7 mouse cellular contexts compared by ENCODE assay signal in genomic region chr8:103623781-103624434, GRCm38 (mm10).
DNase-seq lines count a peak whose midpoint lies in the region; ATAC-seq and TF ChIP-seq lines count a peak whose summit lies in the region.

No protein-coding gene starts in this region.

- no peak for TF ChIP-seq CTCF in brain, embryonic 14.5 days (IDR thresholded peaks at IDR 0.05; ENCODE audit: borderline replicate concordance, extremely low read depth, insufficient read depth, insufficient read length)

- TF ChIP-seq POLR2A in brain, embryonic 14.5 days (IDR thresholded peaks at IDR 0.05; ENCODE audit: borderline replicate concordance, extremely low read depth, insufficient read depth, insufficient read length, poor library complexity, severe bottlenecking): no peak

- no peaks in the 10 kb centered on the region for H3K27me3 ChIP-seq in hindbrain, embryonic 16.5 days (replicated peaks; ENCODE audit: control insufficient read depth, insufficient read depth, low read length)
- no peaks in the 10 kb centered on the region for H3K27me3 ChIP-seq in midbrain, embryonic 13.5 days

- DNase-seq in brain, embryonic 14.5 days (ENCODE audit: low read depth): peak; percentile 93
- peak; percentile 62 for DNase-seq in embryo, embryonic 11 days
- no peak for DNase-seq in thymus, postnatal 25 days
- DNase-seq in heart, adult 9 months (ENCODE audit: low spot score in 2 of 2): no peak
- no peak for DNase-seq in spleen, adult 12 weeks (ENCODE audit: low spot score)

- H3K9me3 ChIP-seq in hindbrain, embryonic 16.5 days (ENCODE audit: control insufficient read depth, low read length): no peaks in the 10 kb centered on the region
- 0 out of 2 replicates have a peak, but pooled peaks cover 1% of the 10 kb centered on the region for H3K9me3 ChIP-seq in midbrain, embryonic 13.5 days

- ATAC-seq in hindbrain, embryonic 16.5 days: peak; percentile 95
- peak; percentile 95 for ATAC-seq in midbrain, embryonic 13.5 days

- H3K36me3 ChIP-seq in hindbrain, embryonic 16.5 days (ENCODE audit: control insufficient read depth, insufficient read depth, low read length): no peaks in the 10 kb centered on the region
- no peaks in the 10 kb centered on the region for H3K36me3 ChIP-seq in midbrain, embryonic 13.5 days

- H3K27ac ChIP-seq in hindbrain, embryonic 16.5 days (ENCODE audit: low read depth, low read length): peak overlapping the region; percentile 34; the same call in 1 of the 2 replicates
- peak overlapping the region; percentile 53; the same call in 1 of the 2 replicates for H3K27ac ChIP-seq in midbrain, embryonic 13.5 days

- peaks cover 9% of the 10 kb centered on the region for H3K4me1 ChIP-seq in hindbrain, embryonic 16.5 days (ENCODE audit: control insufficient read depth, insufficient read depth, low read depth, low read length)
- peaks cover 18% of the 10 kb centered on the region for H3K4me1 ChIP-seq in midbrain, embryonic 13.5 days (replicated peaks)

- H3K9ac ChIP-seq in hindbrain, embryonic 16.5 days (ENCODE audit: low read depth, low read length): no peak overlapping the region
- H3K9ac ChIP-seq in midbrain, embryonic 13.5 days (replicated peaks): no peak overlapping the region

- WGBS in hindbrain, embryonic 16.5 days: 22% methylated on average over 3 of the region's 3 CpGs
- WGBS in midbrain, embryonic 13.5 days: 24% methylated on average over 3 of the region's 3 CpGs

- no peak overlapping the region for H3K4me3 ChIP-seq in hindbrain, embryonic 16.5 days (ENCODE audit: low read length)
- H3K4me3 ChIP-seq in midbrain, embryonic 13.5 days (replicated peaks): no peak overlapping the region

- H3K4me2 ChIP-seq in hindbrain, embryonic 16.5 days (ENCODE audit: low read length): no peak overlapping the region
- no peak overlapping the region for H3K4me2 ChIP-seq in midbrain, embryonic 13.5 days (replicated peaks)

Comparison
In these comparisons a context has a peak if more than half of its experiments do, and no peak if none do; other contexts are left out.
1. DNase-seq: peak in brain, embryonic 14.5 days (single experiment) and embryo, embryonic 11 days (single experiment); none in thymus, postnatal 25 days (single experiment), heart, adult 9 months (0 of 2) and spleen, adult 12 weeks (single experiment).